Mouse (Mus musculus) forebrain, embryonic 16.5 days (tissue): ENCODE results near the gene Serinc5. TPM values are rescaled to one million over a fixed set of nuclear protein-coding genes. Genes with fewer than 3 reads are reported as not detected.
A peak's percentile ranks its signal among the peaks of the same experiment; 100 is the strongest.

Experiments
- ATAC-seq: fragments of 200-750 bp; cut with Nextera tagmentation; 2 replicates; pipeline ENCODE4 v1.8.0; 2017; ENCODE audit warnings: mild to moderate bottlenecking, moderate library complexity
- H3K27ac ChIP-seq: fragments of 300-500 bp; sonication (generic); 2 replicates; pipeline ENCODE4 v1.5.1; 2014; ENCODE audit warnings: low read length, control low read depth
- H3K27me3 ChIP-seq: fragments of 300-500 bp; sonication (generic); replicated peaks from 2 replicates; pipeline ENCODE4 v1.6.1; 2014; ENCODE audit warnings: low read length; ENCODE audit not compliant: control insufficient read depth, insufficient read depth
- H3K36me3 ChIP-seq: fragments of 300-500 bp; sonication (generic); 2 replicates; pipeline ENCODE4 v1.6.1; 2014; ENCODE audit not compliant: control insufficient read depth, insufficient read depth
- H3K4me1 ChIP-seq: fragments of 300-500 bp; sonication (generic); replicated peaks from 2 replicates; pipeline ENCODE4 v1.6.1; 2014; ENCODE audit warnings: low read length; ENCODE audit not compliant: control insufficient read depth, insufficient read depth
- H3K4me2 ChIP-seq: fragments of 300-500 bp; sonication (generic); 2 replicates; pipeline ENCODE4 v1.6.1; 2014; ENCODE audit warnings: mild to moderate bottlenecking, low read length, control low read depth
- H3K4me3 ChIP-seq: fragments of 300-500 bp; sonication (generic); replicated peaks from 2 replicates; pipeline ENCODE4 v1.5.1; 2014; ENCODE audit warnings: mild to moderate bottlenecking, low read length, control low read depth
- H3K9ac ChIP-seq: fragments of 300-500 bp; sonication (generic); replicated peaks from 2 replicates; pipeline ENCODE4 v1.6.1; 2014; ENCODE audit warnings: low read depth, low read length, control low read depth
- H3K9me3 ChIP-seq: fragments of 300-500 bp; sonication (generic); 2 replicates; pipeline ENCODE4 v1.6.1; 2016; ENCODE audit warnings: low read length; ENCODE audit not compliant: control insufficient read depth
- WGBS: fragments of 180-500 bp; shearing (Covaris S2); extraction: QIAGEN DNeasy Blood & Tissue Kit; methylation state at CpG from one replicate; pipeline ENCODE4 v1.1.7; 2014; 5-methylcytosine and 5-hydroxymethylcytosine counted together
- polyA plus RNA-seq: library from polyadenylated mRNA; unstranded; fragments of >200 nt; fragmentation: Nextera tagmentation; extraction: Ambion mirVana; gene quantifications from 2 replicates; pipeline ENCODE4 v1.2.1, GENCODE M21; 2015

Serinc5 gene
- polyA plus RNA-seq, 1 experiment from 2014 or later = 21.6 TPM

- 79% methylated on average over 3 of the region's 3 CpGs for WGBS
- no peak overlapping the region for H3K4me2 ChIP-seq
- H3K4me3 ChIP-seq = no peak overlapping the region
- no peak for ATAC-seq
- H3K36me3 ChIP-seq = no peaks in the 10 kb centered on the region
- H3K27ac ChIP-seq = no peak overlapping the region
- H3K9ac ChIP-seq = no peak overlapping the region
- no peaks in the 10 kb centered on the region for H3K9me3 ChIP-seq
- no peaks in the 10 kb centered on the region for H3K27me3 ChIP-seq
- peaks cover 16% of the 10 kb centered on the region for H3K4me1 ChIP-seq
Measured at GRCm38 (mm10) chr13:92738821-92739220, 127.9 kb downstream of the Serinc5 start.

GRCm38 (mm10) chr13:92739858-92740257 lies 129.0 kb downstream of the Serinc5 start:
- 85% methylated on average over 3 of the region's 3 CpGs for WGBS
- Histone ChIP-seq H3K9me3 (no peaks in the 10 kb centered on the region), H3K27me3 (no peaks in the 10 kb centered on the region), H3K4me2 (no peak overlapping the region), H3K4me1 (peaks cover 14% of the 10 kb centered on the region), H3K4me3 (no peak overlapping the region), H3K36me3 (no peaks in the 10 kb centered on the region), H3K9ac (no peak overlapping the region), H3K27ac (no peak overlapping the region)
- no peak for ATAC-seq

GRCm38 (mm10) chr13:92740671-92741270 lies 129.9 kb downstream of the Serinc5 start:
- Histone ChIP-seq H3K36me3 (no peaks in the 10 kb centered on the region), H3K27ac (no peak overlapping the region), H3K9me3 (no peaks in the 10 kb centered on the region), H3K4me2 (no peak overlapping the region), H3K4me1 (peaks cover 11% of the 10 kb centered on the region), H3K4me3 (no peak overlapping the region), H3K27me3 (no peaks in the 10 kb centered on the region), H3K9ac (no peak overlapping the region)
- WGBS = 19% methylated on average over 2 of the region's 2 CpGs
- ATAC-seq = peak; percentile 62

- no peaks in the 10 kb centered on the region for H3K27me3 ChIP-seq
- H3K36me3 ChIP-seq = no peaks in the 10 kb centered on the region
- no peaks in the 10 kb centered on the region for H3K4me1 ChIP-seq
- H3K27ac ChIP-seq = no peak overlapping the region
- no peak overlapping the region for H3K4me2 ChIP-seq
- no peak for ATAC-seq
- no peaks in the 10 kb centered on the region for H3K9me3 ChIP-seq
- no peak overlapping the region for H3K4me3 ChIP-seq
- WGBS = 96% methylated on average over 4 of the region's 4 CpGs
- H3K9ac ChIP-seq = no peak overlapping the region
Measured at GRCm38 (mm10) chr13:92742886-92743285, 132.0 kb downstream of the Serinc5 start.

- Histone ChIP-seq H3K27me3 (no peaks in the 10 kb centered on the region), H3K27ac (no peak overlapping the region), H3K9me3 (no peaks in the 10 kb centered on the region), H3K36me3 (no peaks in the 10 kb centered on the region), H3K4me3 (no peak overlapping the region), H3K4me1 (no peaks in the 10 kb centered on the region), H3K9ac (no peak overlapping the region), H3K4me2 (no peak overlapping the region)
- ATAC-seq = no peak
- WGBS = 84% methylated on average over 5 of the region's 5 CpGs
Measured at GRCm38 (mm10) chr13:92743337-92743736, 132.4 kb downstream of the Serinc5 start.

GRCm38 (mm10) chr13:92750976-92751518 lies 140.2 kb downstream of the Serinc5 start:
- no peaks in the 10 kb centered on the region for H3K36me3 ChIP-seq
- 13% methylated on average over 7 of the region's 7 CpGs for WGBS
- no peak overlapping the region for H3K9ac ChIP-seq
- H3K27ac ChIP-seq = peak overlapping the region; percentile 24; the same call in 1 of the 2 replicates
- no peak overlapping the region for H3K4me3 ChIP-seq
- H3K4me2 ChIP-seq = peak overlapping the region; percentile 44
- no peaks in the 10 kb centered on the region for H3K9me3 ChIP-seq
- H3K4me1 ChIP-seq = peaks cover 11% of the 10 kb centered on the region; the same call in 1 of the 2 replicates
- H3K27me3 ChIP-seq = no peaks in the 10 kb centered on the region
- ATAC-seq = peak; percentile 71

GRCm38 (mm10) chr13:92751726-92752565 lies 141.1 kb downstream of the Serinc5 start:
- 28% methylated on average over 21 of the region's 21 CpGs for WGBS
- Histone ChIP-seq H3K36me3 (no peaks in the 10 kb centered on the region), H3K9me3 (no peaks in the 10 kb centered on the region), H3K27ac (peak overlapping the region; percentile 71), H3K4me3 (no peak overlapping the region), H3K9ac (no peak overlapping the region), H3K4me1 (peaks cover 11% of the 10 kb centered on the region; the same call in 1 of the 2 replicates), H3K27me3 (no peaks in the 10 kb centered on the region), H3K4me2 (0 out of 2 replicates have a peak overlapping the region, but pooled peaks have one; percentile 18)
- peak; percentile 89 for ATAC-seq

GRCm38 (mm10) chr13:92753676-92754075 lies 142.8 kb downstream of the Serinc5 start:
- Histone ChIP-seq H3K9me3 (no peaks in the 10 kb centered on the region), H3K4me2 (no peak overlapping the region), H3K4me3 (no peak overlapping the region), H3K9ac (no peak overlapping the region), H3K4me1 (peaks cover 11% of the 10 kb centered on the region; the same call in 1 of the 2 replicates), H3K27me3 (no peaks in the 10 kb centered on the region), H3K36me3 (no peaks in the 10 kb centered on the region), H3K27ac (no peak overlapping the region)
- no peak for ATAC-seq
- 85% methylated on average over 8 of the region's 8 CpGs for WGBS

GRCm38 (mm10) chr13:92755036-92755435 lies 144.1 kb downstream of the Serinc5 start:
- no peak for ATAC-seq
- 52% methylated on average over 7 of the region's 7 CpGs for WGBS

More at GRCm38 (mm10) chr13:92755036-92755435, 144.1 kb downstream of the Serinc5 start:
- H3K4me3 ChIP-seq = no peak overlapping the region
- no peaks in the 10 kb centered on the region for H3K9me3 ChIP-seq
- H3K36me3 ChIP-seq = no peaks in the 10 kb centered on the region
- no peaks in the 10 kb centered on the region for H3K27me3 ChIP-seq
- no peak overlapping the region for H3K27ac ChIP-seq
- H3K4me1 ChIP-seq = peaks cover 11% of the 10 kb centered on the region; the same call in 1 of the 2 replicates
- no peak overlapping the region for H3K4me2 ChIP-seq
- no peak overlapping the region for H3K9ac ChIP-seq
